ENCODE assay signal across 9 mouse cellular contexts in the genomic region with DNA sequence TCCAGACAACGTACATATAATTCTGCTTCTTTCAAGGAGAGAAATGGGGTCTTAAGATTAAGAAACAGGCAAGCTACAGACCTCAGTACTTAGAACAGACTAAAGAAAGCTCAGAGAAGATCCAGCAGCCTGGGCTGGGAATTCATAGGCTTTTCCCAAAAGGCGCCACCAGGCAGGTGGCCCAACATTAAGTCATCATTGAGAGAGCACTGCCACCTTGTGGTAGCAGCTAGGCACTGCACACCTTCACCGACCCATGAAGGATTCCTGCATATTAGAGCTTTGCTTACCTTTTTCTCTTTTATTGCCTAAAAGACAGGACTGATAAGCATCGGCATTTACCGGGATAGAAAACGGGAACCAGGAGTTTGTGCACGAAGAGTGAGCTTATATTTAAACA. TPM values are rescaled to one million over a fixed set of nuclear protein-coding genes. Genes with fewer than 3 reads are reported as not detected.
A peak's percentile ranks its signal among the peaks of the same experiment; 100 is the strongest.
DNase-seq lines count a peak whose midpoint lies in the region; ATAC-seq and TF ChIP-seq lines count a peak whose summit lies in the region.
"Had no signal": no experiment of that assay in that cellular context is flagged by ENCODE, and none has a peak within 500 bp of the region (broad histone marks: within the 10 kb centered on the region; RNA-seq: fewer than 3 reads in every experiment).

No protein-coding gene starts in this region.

- no peaks in the 10 kb centered on the region for H3K4me1 ChIP-seq in intestine, embryonic 15.5 days (replicated peaks)
- H3K4me1 ChIP-seq in midbrain, postnatal 0 days (ENCODE audit: insufficient read depth, low read length) = no peaks in the 10 kb centered on the region; the same call in 1 of the 2 replicates
- H3K4me1 ChIP-seq: embryonic facial prominence, embryonic 12.5 days had no signal

- intact Hi-C loops in left cerebral cortex, postnatal 25 days (cut with DNase I) = loop anchor here (1.0 to 5.0 kb wide), 4 partner anchors 51 to 166 kb away; partner anchors contain the start of gene Ccser2

- no peak overlapping the region for H3K27ac ChIP-seq in intestine, embryonic 15.5 days
- H3K27ac ChIP-seq in midbrain, postnatal 0 days (ENCODE audit: low read depth, low read length) = no peak overlapping the region
- H3K27ac ChIP-seq: embryonic facial prominence, embryonic 12.5 days had no signal

- no peak overlapping the region for H3K9ac ChIP-seq in intestine, embryonic 15.5 days
- no peak overlapping the region for H3K9ac ChIP-seq in midbrain, postnatal 0 days (replicated peaks; ENCODE audit: low read length, poor library complexity, severe bottlenecking)
- H3K9ac ChIP-seq: embryonic facial prominence, embryonic 12.5 days had no signal

- peak; percentile 98 for TF ChIP-seq CTCF in midbrain, postnatal 0 days (IDR thresholded peaks at IDR 0.05)

- H3K9me3 ChIP-seq in intestine, embryonic 15.5 days = no peaks in the 10 kb centered on the region
- H3K9me3 ChIP-seq in midbrain, postnatal 0 days (ENCODE audit: low read length) = no peaks in the 10 kb centered on the region
- H3K9me3 ChIP-seq: embryonic facial prominence, embryonic 12.5 days had no signal

- H3K36me3 ChIP-seq in intestine, embryonic 15.5 days = no peaks in the 10 kb centered on the region
- H3K36me3 ChIP-seq in midbrain, postnatal 0 days (ENCODE audit: insufficient read depth, low read length) = no peaks in the 10 kb centered on the region
- H3K36me3 ChIP-seq: embryonic facial prominence, embryonic 12.5 days had no signal

- H3K27me3 ChIP-seq in intestine, embryonic 15.5 days (replicated peaks) = no peaks in the 10 kb centered on the region
- H3K27me3 ChIP-seq in midbrain, postnatal 0 days (ENCODE audit: insufficient read depth, low read length) = no peaks in the 10 kb centered on the region
- H3K27me3 ChIP-seq: embryonic facial prominence, embryonic 12.5 days had no signal

- WGBS in intestine, embryonic 15.5 days = 14% methylated on average over 7 of the region's 7 CpGs
- 18% methylated on average over 7 of the region's 7 CpGs for WGBS in midbrain, postnatal 0 days

- no peak overlapping the region for H3K4me3 ChIP-seq in intestine, embryonic 15.5 days (replicated peaks)
- no peak overlapping the region for H3K4me3 ChIP-seq in midbrain, postnatal 0 days (ENCODE audit: low read depth, low read length)
- H3K4me3 ChIP-seq: embryonic facial prominence, embryonic 12.5 days had no signal

- peak; percentile 18 to 65 for DNase-seq in spleen, adult 18-20 months
- no peak for DNase-seq in spleen, adult 12 weeks (ENCODE audit: low spot score)
- peak; percentile 90 to 93 for DNase-seq in cerebellum, postnatal 10 days
- peak; percentile 65 to 85 for DNase-seq in frontal cortex, postnatal 14 days (ENCODE audit: low spot score in 2 of 2)
- peak; percentile 84 to 89 for DNase-seq in left cerebral cortex, postnatal 25 days (ENCODE audit: low spot score in 2 of 2)
- peak; percentile 89 for DNase-seq in midbrain, postnatal 0 days (ENCODE audit: low spot score)
- DNase-seq in spleen, postnatal 4 days (ENCODE audit: low spot score in 2 of 2) = peak; percentile 21 to 69

- no peak overlapping the region for H3K4me2 ChIP-seq in intestine, embryonic 15.5 days (replicated peaks)
- H3K4me2 ChIP-seq in midbrain, postnatal 0 days (ENCODE audit: low read depth, low read length, poor library complexity, severe bottlenecking) = no peak overlapping the region
- H3K4me2 ChIP-seq: embryonic facial prominence, embryonic 12.5 days had no signal

- ATAC-seq in intestine, embryonic 15.5 days = peak; percentile 75
- peak; percentile 67 for ATAC-seq in midbrain, postnatal 0 days (ENCODE audit: low FRiP score)

RNA-seq across cellular contexts. Expression of gene Rgr, which starts 15.5 kb away (rescaled TPM):
- not detected in 2 replicates for polyA plus RNA-seq in intestine, embryonic 15.5 days (2015; fragmentation: Nextera tagmentation; extraction: Ambion mirVana)
- not detected for total RNA-seq in left cerebral cortex, postnatal 25 days (2021)
- not detected in 2 replicates for total RNA-seq in midbrain, postnatal 0 days (2014; rRNA removed)
- not detected in 2 replicates for polyA plus RNA-seq in midbrain, postnatal 0 days (2015; fragmentation: Nextera tagmentation; extraction: Ambion mirVana)
- polyA plus RNA-seq: embryonic facial prominence, embryonic 12.5 days had no signal

RNA-seq across cellular contexts. Expression of gene Lrit1, which starts 21.4 kb away (rescaled TPM):
- polyA plus RNA-seq in intestine, embryonic 15.5 days (2015; fragmentation: Nextera tagmentation; extraction: Ambion mirVana) = not detected in 2 replicates
- not detected for total RNA-seq in left cerebral cortex, postnatal 25 days (2021)
- not detected in 2 replicates for total RNA-seq in midbrain, postnatal 0 days (2014; rRNA removed)
- polyA plus RNA-seq in midbrain, postnatal 0 days (2015; fragmentation: Nextera tagmentation; extraction: Ambion mirVana) = not detected in 2 replicates
- polyA plus RNA-seq: embryonic facial prominence, embryonic 12.5 days had no signal

RNA-seq across cellular contexts. Expression of gene Lrit2, which starts 34.5 kb away (rescaled TPM):
- not detected in 2 replicates for polyA plus RNA-seq in intestine, embryonic 15.5 days (2015; fragmentation: Nextera tagmentation; extraction: Ambion mirVana)
- not detected for total RNA-seq in left cerebral cortex, postnatal 25 days (2021)
- total RNA-seq in midbrain, postnatal 0 days (2014; rRNA removed) = 0.16 TPM in 1 of 2 replicates, not detected in the other
- polyA plus RNA-seq in midbrain, postnatal 0 days (2015; fragmentation: Nextera tagmentation; extraction: Ambion mirVana) = 0.06 and 0.07 TPM in 2 replicates
- polyA plus RNA-seq: embryonic facial prominence, embryonic 12.5 days had no signal
